Mouse (Mus musculus) intestine, embryonic 14.5 days (tissue): ENCODE results near the gene Tsnax. TPM values are rescaled to one million over a fixed set of nuclear protein-coding genes. Genes with fewer than 3 reads are reported as not detected.
A peak's percentile ranks its signal among the peaks of the same experiment; 100 is the strongest.

Source experiments
- ATAC-seq: fragments of 200-750 bp; cut with Nextera tagmentation; replicated peaks from 2 replicates; pipeline ENCODE4 v1.8.0; 2017; ENCODE audit warnings: low read depth, moderate number of reproducible peaks, moderate TSS enrichment, moderate library complexity; ENCODE audit not compliant: low FRiP score, low TSS enrichment
- DNase-seq: peaks from one replicate; pipeline ENCODE4 v3.0.0-alpha.2; 2018; ENCODE audit warnings: low spot score
- H3K27ac ChIP-seq: fragments of 300-500 bp; sonication (generic); 2 replicates; pipeline ENCODE4 v1.5.1; 2014; ENCODE audit warnings: low read depth, mild to moderate bottlenecking, control low read depth
- H3K27me3 ChIP-seq: fragments of 300-500 bp; sonication (generic); replicated peaks from 2 replicates; pipeline ENCODE4 v1.6.1; 2014; ENCODE audit warnings: low read length, control low read depth; ENCODE audit not compliant: control insufficient read depth, insufficient read depth
- H3K36me3 ChIP-seq: fragments of 300-500 bp; sonication (generic); 2 replicates; pipeline ENCODE4 v1.6.1; 2014; ENCODE audit warnings: low read length, control low read depth; ENCODE audit not compliant: control insufficient read depth, insufficient read depth
- H3K4me1 ChIP-seq: fragments of 300-500 bp; sonication (generic); replicated peaks from 2 replicates; pipeline ENCODE4 v1.6.1; 2014; ENCODE audit warnings: low read length, control low read depth, mixed read lengths; ENCODE audit not compliant: control insufficient read depth, insufficient read depth
- H3K4me2 ChIP-seq: fragments of 300-500 bp; sonication (generic); 2 replicates; pipeline ENCODE4 v1.6.1; 2014; ENCODE audit warnings: low read length
- H3K4me3 ChIP-seq: fragments of 300-500 bp; sonication (generic); 2 replicates; pipeline ENCODE4 v1.5.1; 2014; ENCODE audit warnings: low read depth, low read length, control low read depth, mixed read lengths
- H3K9ac ChIP-seq: fragments of 300-500 bp; sonication (generic); 2 replicates; pipeline ENCODE4 v1.6.1; 2014; ENCODE audit warnings: mild to moderate bottlenecking, low read length
- H3K9me3 ChIP-seq: fragments of 300-500 bp; sonication (generic); 2 replicates; pipeline ENCODE4 v1.6.1; 2016; ENCODE audit warnings: low read length, control low read depth; ENCODE audit not compliant: control insufficient read depth
- WGBS: fragments of 180-500 bp; shearing (Covaris S2); extraction: QIAGEN DNeasy Blood & Tissue Kit; methylation state at CpG from one replicate; pipeline ENCODE4 v1.1.7; 2014; 5-methylcytosine and 5-hydroxymethylcytosine counted together
- polyA plus RNA-seq: library from polyadenylated mRNA; unstranded; fragments of >200 nt; fragmentation: Nextera tagmentation; extraction: Ambion mirVana; gene quantifications from 2 replicates; pipeline ENCODE4 v1.2.1, GENCODE M21; 2014

Gene Tsnax
- polyA plus RNA-seq, 1 experiment from 2014 or later: 118 TPM

DNA sequence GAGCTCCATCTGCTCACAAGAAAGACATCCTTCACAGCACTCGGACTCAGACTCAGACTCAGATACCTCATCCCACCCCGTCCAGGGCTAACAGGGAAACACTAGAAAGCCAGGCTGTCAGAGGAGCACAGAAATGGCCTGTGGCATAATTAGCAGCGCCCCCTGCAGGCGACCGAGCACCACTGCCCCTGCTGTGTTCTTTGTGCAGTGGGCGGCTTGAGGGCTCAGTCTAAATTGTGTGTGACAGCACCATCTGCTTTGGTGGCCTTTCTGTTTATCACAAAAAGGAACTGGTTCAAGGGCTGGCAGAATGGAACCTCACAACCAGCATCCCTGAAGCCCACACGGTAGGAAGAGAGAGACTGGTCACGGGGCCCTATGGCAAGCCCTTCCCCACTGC is 21.9 kb downstream of the Tsnax start:
- Histone ChIP-seq H3K9me3 (no peaks in the 10 kb centered on the region; the same call in 1 of the 2 replicates), H3K27me3 (no peaks in the 10 kb centered on the region), H3K9ac (no peak overlapping the region), H3K4me3 (no peak overlapping the region), H3K4me1 (no peaks in the 10 kb centered on the region), H3K36me3 (peaks cover 63% of the 10 kb centered on the region), H3K4me2 (no peak overlapping the region), H3K27ac (no peak overlapping the region)
- ATAC-seq (peak; percentile 55), DNase-seq (peak; percentile 81)
- WGBS: 44% methylated on average over 8 of the region's 8 CpGs

DNA sequence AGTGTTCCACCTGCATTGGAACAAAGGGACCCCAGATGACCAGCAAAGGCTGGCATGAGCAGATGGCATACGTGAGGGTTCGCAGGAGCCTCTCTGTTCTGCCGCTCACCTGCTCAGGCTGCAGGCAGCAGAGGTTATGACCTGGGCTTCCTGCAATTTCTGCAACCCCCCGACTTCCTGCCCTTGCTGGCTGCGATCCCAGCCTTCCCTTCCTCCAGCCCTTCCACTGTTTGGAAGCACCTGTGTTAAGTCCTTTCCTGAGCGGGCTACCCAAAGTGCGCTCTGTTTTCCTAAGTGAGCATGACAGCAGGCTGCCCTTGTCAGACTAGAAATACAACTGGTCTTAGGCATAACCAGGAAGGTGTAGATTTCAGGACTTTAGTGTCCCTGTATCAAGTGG is 24.3 kb downstream of the Tsnax start:
- no peak overlapping the region for H3K4me2 ChIP-seq
- H3K27ac ChIP-seq: no peak overlapping the region
- no peaks in the 10 kb centered on the region for H3K4me1 ChIP-seq
- ATAC-seq (no peak), DNase-seq (no peak)
- WGBS: 66% methylated on average over 7 of the region's 7 CpGs
- peaks cover 5% of the 10 kb centered on the region; the same call in 1 of the 2 replicates for H3K9me3 ChIP-seq
- H3K9ac ChIP-seq: no peak overlapping the region
- H3K36me3 ChIP-seq: peaks cover 45% of the 10 kb centered on the region
- H3K27me3 ChIP-seq: no peaks in the 10 kb centered on the region
- H3K4me3 ChIP-seq: no peak overlapping the region

DNA sequence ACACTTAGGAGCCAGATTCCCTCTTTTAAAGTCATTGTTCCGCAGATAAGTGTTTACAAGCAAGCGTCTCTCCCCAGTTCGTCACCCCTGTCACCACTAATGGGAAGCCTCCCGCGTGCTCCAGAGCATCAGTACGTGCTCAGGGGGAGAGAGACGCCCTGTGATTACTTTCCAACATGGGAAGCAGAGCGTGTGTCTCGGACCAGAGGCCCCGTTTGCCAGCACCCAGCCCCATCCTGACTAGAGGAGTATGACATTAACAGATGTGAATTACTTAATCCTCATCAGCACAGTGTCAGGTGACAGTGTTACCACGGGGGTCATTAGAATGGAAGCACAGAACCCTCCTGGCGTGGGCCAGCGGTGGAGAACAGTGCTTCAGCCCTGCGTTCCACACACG is 25.9 kb downstream of the Tsnax start:
- Histone ChIP-seq H3K27ac (no peak overlapping the region), H3K4me2 (no peak overlapping the region), H3K4me1 (no peaks in the 10 kb centered on the region), H3K4me3 (no peak overlapping the region), H3K9ac (no peak overlapping the region), H3K9me3 (peaks cover 5% of the 10 kb centered on the region; the same call in 1 of the 2 replicates), H3K27me3 (no peaks in the 10 kb centered on the region), H3K36me3 (peaks cover 30% of the 10 kb centered on the region)
- 81% methylated on average over 15 of the region's 15 CpGs for WGBS
- DNase-seq (no peak), ATAC-seq (no peak)

DNA sequence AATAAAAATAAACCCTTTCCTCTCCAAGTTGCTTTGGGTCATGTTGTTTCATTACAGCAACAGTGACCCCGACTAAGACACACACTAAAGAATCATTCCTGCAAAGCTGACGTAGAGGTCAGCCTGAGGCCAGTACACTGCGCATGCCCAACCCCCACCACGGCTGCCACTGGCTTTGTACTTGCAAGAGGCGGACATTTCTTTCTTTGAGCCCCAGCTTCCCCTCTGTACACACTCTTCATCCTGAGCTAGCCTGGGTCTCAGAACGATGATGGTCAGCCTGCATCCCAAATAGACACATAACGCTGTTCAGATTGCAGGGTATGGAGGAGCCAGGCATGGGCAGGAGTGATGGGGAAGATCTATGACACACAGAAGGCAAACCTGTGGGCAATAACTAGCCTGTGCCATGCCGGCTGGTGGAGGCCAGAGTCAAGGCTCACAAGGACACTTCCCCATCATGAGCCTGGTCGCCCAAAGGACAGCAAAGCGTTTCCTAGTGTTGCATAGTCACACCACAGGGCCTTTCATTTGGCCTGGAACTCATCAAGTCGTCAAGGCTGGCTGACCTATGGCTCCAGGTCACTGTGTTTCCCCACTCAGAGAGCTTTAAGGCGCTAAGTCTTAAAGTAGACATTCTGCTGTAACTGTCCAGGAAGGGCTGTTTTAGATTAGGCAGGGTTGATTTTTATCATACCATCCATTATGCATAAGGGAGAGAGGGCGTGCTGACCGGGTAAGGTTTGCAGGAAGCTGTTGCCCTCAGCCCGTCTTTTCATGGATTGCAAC is 28.0 kb downstream of the Tsnax start:
- H3K4me3 ChIP-seq: no peak overlapping the region
- no peak overlapping the region for H3K27ac ChIP-seq
- H3K4me1 ChIP-seq: 0 out of 2 replicates have a peak, but pooled peaks cover 3% of the 10 kb centered on the region
- DNase-seq (no peak), ATAC-seq (no peak)
- no peak overlapping the region for H3K4me2 ChIP-seq
- H3K36me3 ChIP-seq: 0 out of 2 replicates have a peak, but pooled peaks cover 15% of the 10 kb centered on the region
- no peak overlapping the region for H3K9ac ChIP-seq
- H3K27me3 ChIP-seq: no peaks in the 10 kb centered on the region
- 42% methylated on average over 15 of the region's 15 CpGs for WGBS
- H3K9me3 ChIP-seq: peaks cover 5% of the 10 kb centered on the region; the same call in 1 of the 2 replicates

DNA sequence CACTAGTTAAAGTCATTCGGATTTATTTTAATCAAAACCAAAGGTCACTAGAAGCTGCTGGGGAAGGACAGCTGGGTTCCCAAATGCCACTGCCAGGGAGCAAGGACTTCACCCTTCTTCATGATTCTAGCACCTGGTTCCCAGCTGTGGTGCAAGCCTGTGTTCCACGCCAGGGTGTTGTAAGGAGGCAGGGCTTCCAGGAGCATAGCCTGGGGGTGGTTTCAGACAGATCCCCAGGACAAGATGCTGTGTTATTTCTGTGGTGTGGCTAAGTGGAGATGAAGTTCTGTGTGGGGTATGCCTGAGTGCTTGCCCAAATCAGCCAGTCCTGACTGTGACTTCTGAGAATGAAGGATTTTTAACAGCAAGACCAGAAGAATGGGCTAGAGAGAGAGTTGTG is 28.7 kb downstream of the Tsnax start:
- H3K9me3 ChIP-seq: peaks cover 5% of the 10 kb centered on the region; the same call in 1 of the 2 replicates
- no peak overlapping the region for H3K4me3 ChIP-seq
- no peak overlapping the region for H3K4me2 ChIP-seq
- H3K4me1 ChIP-seq: 0 out of 2 replicates have a peak, but pooled peaks cover 3% of the 10 kb centered on the region
- no peak overlapping the region for H3K9ac ChIP-seq
- no peaks in the 10 kb centered on the region for H3K27me3 ChIP-seq
- DNase-seq: no peak
- 49% methylated on average over 2 of the region's 2 CpGs for WGBS
- ATAC-seq: no peak
- no peak overlapping the region for H3K27ac ChIP-seq
- H3K36me3 ChIP-seq: 0 out of 2 replicates have a peak, but pooled peaks cover 8% of the 10 kb centered on the region

DNA sequence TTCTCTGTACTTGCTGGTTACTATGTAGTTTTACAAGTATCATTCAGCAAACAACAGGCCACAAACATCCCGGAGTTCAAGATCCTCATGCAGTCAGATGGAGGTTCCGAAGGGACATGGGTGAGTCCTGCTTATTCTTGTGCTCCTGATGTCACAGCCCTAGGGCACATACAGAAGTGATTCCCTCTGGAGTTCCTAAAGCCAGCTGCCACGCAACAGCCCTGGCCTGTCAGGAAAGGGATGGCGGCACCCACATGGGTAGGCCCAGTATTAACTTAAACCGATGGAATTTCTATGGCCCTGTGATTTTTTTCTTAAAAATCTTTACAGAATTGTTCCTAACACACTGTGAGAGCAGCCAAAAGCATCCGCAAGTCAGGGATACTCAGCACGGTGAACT is 30.6 kb downstream of the Tsnax start:
- peaks cover 5% of the 10 kb centered on the region; the same call in 1 of the 2 replicates for H3K9me3 ChIP-seq
- H3K4me3 ChIP-seq: no peak overlapping the region
- 0 out of 2 replicates have a peak, but pooled peaks cover 3% of the 10 kb centered on the region for H3K4me1 ChIP-seq
- 73% methylated on average over 7 of the region's 7 CpGs for WGBS
- H3K4me2 ChIP-seq: no peak overlapping the region
- 0 out of 2 replicates have a peak, but pooled peaks cover 8% of the 10 kb centered on the region for H3K36me3 ChIP-seq
- no peak overlapping the region for H3K9ac ChIP-seq
- no peak overlapping the region for H3K27ac ChIP-seq
- no peak for ATAC-seq
- DNase-seq: no peak
- no peaks in the 10 kb centered on the region for H3K27me3 ChIP-seq

DNA sequence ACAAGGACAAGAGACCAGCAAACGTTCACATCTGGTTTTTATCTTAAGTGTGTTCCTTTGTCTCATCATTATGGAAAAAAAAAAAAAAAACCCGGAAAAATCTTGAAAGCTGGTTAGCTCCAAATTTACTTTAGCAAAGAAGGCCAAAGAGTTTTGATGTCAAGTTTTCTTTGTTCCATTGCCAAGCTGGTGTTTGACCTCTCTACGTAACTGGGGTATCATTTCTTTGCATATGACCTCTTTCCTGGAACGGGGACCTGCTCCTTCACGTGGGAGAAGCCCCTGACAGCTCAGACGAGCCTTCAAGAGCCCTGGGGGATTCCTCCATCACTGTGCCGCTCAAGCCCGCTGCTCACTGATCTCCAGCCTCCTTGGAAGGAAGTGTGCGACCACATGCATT is 31.1 kb downstream of the Tsnax start:
- Histone ChIP-seq H3K9ac (no peak overlapping the region), H3K4me1 (0 out of 2 replicates have a peak, but pooled peaks cover 3% of the 10 kb centered on the region), H3K4me2 (no peak overlapping the region), H3K36me3 (0 out of 2 replicates have a peak, but pooled peaks cover 5% of the 10 kb centered on the region), H3K9me3 (peaks cover 5% of the 10 kb centered on the region; the same call in 1 of the 2 replicates), H3K27ac (peak overlapping the region; percentile 54; the same call in 1 of the 2 replicates), H3K4me3 (no peak overlapping the region), H3K27me3 (no peaks in the 10 kb centered on the region)
- no peak for DNase-seq
- no peak for ATAC-seq
- 27% methylated on average over 9 of the region's 9 CpGs for WGBS

DNA sequence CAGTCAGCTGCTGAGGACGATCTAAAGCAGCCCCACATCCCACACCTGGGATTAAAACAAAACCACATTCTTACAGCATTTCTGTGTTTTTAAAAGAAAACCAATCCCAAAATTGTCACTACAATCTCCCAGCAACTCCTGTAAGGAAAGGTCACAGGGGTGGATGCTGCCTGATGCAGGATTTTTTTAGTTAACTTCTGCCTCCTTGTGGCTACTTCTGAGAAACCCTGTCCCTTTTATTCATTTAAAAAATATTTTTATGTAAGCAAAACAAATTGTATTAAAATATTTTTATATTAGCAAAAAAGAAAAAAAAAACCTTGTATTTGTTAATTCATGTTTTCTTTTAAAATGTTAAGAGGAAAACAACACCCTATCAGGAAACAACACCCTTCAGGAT is 33.0 kb downstream of the Tsnax start:
- ATAC-seq: no peak
- Histone ChIP-seq H3K9ac (no peak overlapping the region), H3K9me3 (no peaks in the 10 kb centered on the region), H3K27me3 (no peaks in the 10 kb centered on the region), H3K4me1 (0 out of 2 replicates have a peak, but pooled peaks cover 3% of the 10 kb centered on the region), H3K4me2 (no peak overlapping the region), H3K36me3 (no peaks in the 10 kb centered on the region), H3K4me3 (no peak overlapping the region), H3K27ac (no peak overlapping the region)
- 90% methylated on average over 1 of the region's 1 CpGs for WGBS
- DNase-seq: no peak
